Mouse (Mus musculus) ES-E14 (cell line): ENCODE results near the gene Calhm5. TPM values are rescaled to one million over a fixed set of nuclear protein-coding genes. Genes with fewer than 3 reads are reported as not detected.

ENCODE experiments used
- DNase-seq: peaks from one replicate; pipeline ENCODE4 v3.0.0-alpha.2; 2013; ENCODE audit warnings: low read depth, low spot score
- H3K27ac ChIP-seq: 2 replicates; pipeline ENCODE4 v1.5.1; 2012; ENCODE audit warnings: low read depth, mild to moderate bottlenecking, low read length, moderate library complexity, mixed read lengths; ENCODE audit not compliant: poor library complexity, insufficient read depth, severe bottlenecking
- H3K36me3 ChIP-seq: 2 replicates; pipeline ENCODE4 v1.6.1; 2012; ENCODE audit warnings: mild to moderate bottlenecking, low read length, moderate library complexity, mixed read lengths; ENCODE audit not compliant: control insufficient read depth, poor library complexity, insufficient read depth, severe bottlenecking
- H3K4me1 ChIP-seq, 2 experiments: fragments of 150-350 bp in 1 of 2; sonication (generic) in 1 of 2; 2 replicates each; pipeline ENCODE4 v1.6.1; 2012; ENCODE audit warnings: low read length in 2 of 2, mild to moderate bottlenecking in 1 of 2, mixed read lengths in 1 of 2; ENCODE audit not compliant: control insufficient read depth in 2 of 2, insufficient read depth in 2 of 2, poor library complexity in 1 of 2
- H3K4me3 ChIP-seq, 2 experiments: fragments of 150-350 bp in 1 of 2; sonication (generic) in 1 of 2; 2 replicates each; pipeline ENCODE4 v1.5.1; 2012; ENCODE audit warnings: low read length in 2 of 2, low read depth in 1 of 2, mild to moderate bottlenecking in 1 of 2, mixed read lengths in 1 of 2; ENCODE audit not compliant: insufficient read depth in 1 of 2, poor library complexity in 1 of 2, severe bottlenecking in 1 of 2
- H3K9ac ChIP-seq: 2 replicates; pipeline ENCODE4 v1.6.1; 2012; ENCODE audit warnings: low read depth, mild to moderate bottlenecking, low read length, mixed read lengths; ENCODE audit not compliant: poor library complexity, insufficient read depth, severe bottlenecking
- H3K9me3 ChIP-seq: fragments of 150-350 bp; sonication (generic); 2 replicates; pipeline ENCODE4 v1.6.1; 2012; ENCODE audit warnings: low read depth, mild to moderate bottlenecking, low read length; ENCODE audit not compliant: control insufficient read depth, insufficient read depth
- CHD2 ChIP-seq: IDR thresholded peaks from 2 replicates; pipeline ENCODE4 v1.6.1; 2014; ENCODE audit warnings: mild to moderate bottlenecking, low read depth, low read length, inconsistent platforms
- HCFC1 ChIP-seq: IDR thresholded peaks from 2 replicates; pipeline ENCODE4 v1.6.1; 2012; ENCODE audit warnings: low read length, inconsistent platforms, borderline replicate concordance; ENCODE audit not compliant: insufficient read depth
- MAFK ChIP-seq: IDR thresholded peaks from 2 replicates; pipeline ENCODE4 v1.6.1; 2014; ENCODE audit warnings: mild to moderate bottlenecking, low read depth, low read length, inconsistent platforms; ENCODE audit not compliant: insufficient read depth
- ZC3H11A ChIP-seq: IDR thresholded peaks from 2 replicates; pipeline ENCODE4 v1.6.1; 2012; ENCODE audit warnings: low read depth, mild to moderate bottlenecking, inconsistent platforms, low read length, borderline replicate concordance
- ZNF384 ChIP-seq: IDR thresholded peaks from 2 replicates; pipeline ENCODE4 v1.6.1; 2012; ENCODE audit warnings: low read depth, low read length, inconsistent platforms
- in situ Hi-C, 2 experiments: fragments of 600-800 bp; cut with MboI; formaldehyde crosslinking; loops; one replicate each; pipeline ENCODE4 v1.15.1; 2025; ENCODE audit warnings: low sequenced_read_pairs in 2 of 2, inconsistent platforms in 1 of 2; ENCODE audit not compliant: unreplicated experiment in 2 of 2
- total RNA-seq: library from RNA; depleted of rRNA; stranded (reverse); fragments of 300-350 nt; gene quantifications from 2 replicates; pipeline ENCODE4 v1.2.3, GENCODE M21; 2012; rRNA removed

Gene Calhm5
- total RNA-seq, 1 experiment = 1.6 TPM

- Histone ChIP-seq H3K4me1 (no peaks in the 10 kb centered on the region), H3K36me3 (no peaks in the 10 kb centered on the region), H3K27ac (no peak overlapping the region), H3K9ac (no peak overlapping the region), H3K4me3 (no peak overlapping the region), H3K9me3 (no peaks in the 10 kb centered on the region)
- TF ChIP-seq ZNF384 (no peak), CHD2 (no peak), ZC3H11A (no peak)
- in situ Hi-C loops = no loop called here
- no peak for DNase-seq
These were observed 25.3 kb downstream of the Calhm5 start for GRCm38 (mm10) chr10:34070999-34071492.

- Histone ChIP-seq H3K9ac (no peak overlapping the region), H3K27ac (no peak overlapping the region), H3K4me3 (no peak overlapping the region), H3K4me1 (no peaks in the 10 kb centered on the region), H3K9me3 (no peaks in the 10 kb centered on the region), H3K36me3 (no peaks in the 10 kb centered on the region)
- no peak for DNase-seq
- in situ Hi-C loops = no loop called here
- no peak for TF ChIP-seq ZC3H11A
- TF ChIP-seq MAFK = no peak
- TF ChIP-seq ZNF384 = no peak
- no peak for TF ChIP-seq CHD2
- no peak for TF ChIP-seq HCFC1
These were observed 26.7 kb downstream of the Calhm5 start for GRCm38 (mm10) chr10:34069606-34070005.

GRCm38 (mm10) chr10:34066591-34066990 lies 29.7 kb downstream of the Calhm5 start:
- Histone ChIP-seq H3K36me3 (no peaks in the 10 kb centered on the region), H3K4me1 (no peaks in the 10 kb centered on the region), H3K9me3 (no peaks in the 10 kb centered on the region), H3K4me3 (no peak overlapping the region), H3K9ac (no peak overlapping the region), H3K27ac (no peak overlapping the region)
- in situ Hi-C loops = no loop called here
- TF ChIP-seq MAFK (no peak), HCFC1 (no peak), ZNF384 (no peak), CHD2 (no peak), ZC3H11A (no peak)
- DNase-seq = peak; percentile 28

GRCm38 (mm10) chr10:34053987-34054386 lies 42.3 kb downstream of the Calhm5 start:
- Histone ChIP-seq H3K27ac (no peak overlapping the region), H3K9ac (no peak overlapping the region), H3K4me3 (no peak overlapping the region), H3K9me3 (no peaks in the 10 kb centered on the region), H3K36me3 (no peaks in the 10 kb centered on the region), H3K4me1 (no peaks in the 10 kb centered on the region)
- no peak for TF ChIP-seq ZC3H11A
- no peak for TF ChIP-seq CHD2
- TF ChIP-seq MAFK = no peak
- TF ChIP-seq HCFC1 = no peak
- TF ChIP-seq ZNF384 = no peak
- DNase-seq = no peak
- in situ Hi-C loops = no loop called here

- TF ChIP-seq MAFK = no peak
- no peak for TF ChIP-seq CHD2
- TF ChIP-seq ZNF384 = no peak
- TF ChIP-seq HCFC1 = no peak
- TF ChIP-seq ZC3H11A = no peak
- Histone ChIP-seq H3K9ac (no peak within 1 kb of the TSS), H3K9me3 (no peaks in the 10 kb centered on the region), H3K4me1 (no peaks in the 10 kb centered on the region), H3K4me3 (no peak within 1 kb of the TSS), H3K27ac (no peak within 1 kb of the TSS), H3K36me3 (no peaks in the 10 kb centered on the region)
- in situ Hi-C loops = loop anchor here in 1 of 2 experiments (25.0 kb wide), 1 partner anchor 293 kb away; no protein-coding TSS in a partner anchor
- DNase-seq = no peak
These were observed 52.1 kb downstream of the Calhm5 start, which contains the start of gene Calhm4 for GRCm38 (mm10) chr10:34044210-34044609. Gene Calhm4 (minus strand): TSS chr10:34044310.

Other genes starting within 250 kb of the Calhm5 start
- gene Sult3a1, start 238.8 kb downstream of the Calhm5 start, total RNA-seq = not detected in 2 replicates
- 1.7 and 2.0 TPM in 2 replicates for gene Rsph4a, start 191.4 kb downstream of the Calhm5 start, total RNA-seq
- 11.7 and 14.2 TPM in 2 replicates for gene Zup1, start 145.2 kb downstream of the Calhm5 start, total RNA-seq
- gene Rwdd1, start 76.9 kb downstream of the Calhm5 start, total RNA-seq = 106 and 149 TPM in 2 replicates
- gene Trappc3l, start 58.9 kb downstream of the Calhm5 start, total RNA-seq = not detected in 2 replicates
- 0.04 TPM in 1 of 2 replicates, not detected in the other for gene Calhm4, start 52.2 kb downstream of the Calhm5 start, total RNA-seq
- 2.1 and 2.3 TPM in 2 replicates for gene Calhm6, start 31.5 kb upstream of the Calhm5 start, total RNA-seq
- 118 and 165 TPM in 2 replicates for gene Dse, start 111.2 kb upstream of the Calhm5 start, total RNA-seq
- gene Tspyl1, start 185.7 kb upstream of the Calhm5 start, total RNA-seq = 14.0 and 20.9 TPM in 2 replicates
- gene Tspyl4, start 200.9 kb upstream of the Calhm5 start, total RNA-seq = 4.3 and 4.8 TPM in 2 replicates